Mouse (Mus musculus): ENCODE results near the gene Gm20532.

DNA sequence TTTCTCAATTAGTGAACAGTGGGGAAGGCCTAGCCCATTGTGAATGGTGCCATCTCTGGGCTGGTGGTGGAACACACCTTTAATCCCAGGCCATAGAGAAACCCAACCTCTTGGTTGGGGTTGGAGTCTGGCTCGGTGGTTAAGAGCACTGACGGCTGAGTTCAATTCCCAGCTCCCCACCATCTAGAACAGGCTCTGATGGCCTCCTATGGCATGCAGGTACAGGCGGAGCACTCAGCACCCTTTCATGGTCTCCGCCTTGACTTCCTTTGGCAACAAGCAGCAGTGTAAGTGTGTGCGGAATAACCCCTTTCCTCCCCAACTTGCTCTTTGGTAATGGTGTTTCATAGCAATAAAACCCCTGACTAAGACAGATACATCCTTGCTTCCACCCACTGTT, 52.1 kb downstream of the Gm20532 start:
- no peak for TF ChIP-seq CEBPB (IDR thresholded peaks at IDR 0.05; ENCODE audit: insufficient read depth, poor library complexity, severe bottlenecking)
- no peak for TF ChIP-seq POLR2A (IDR thresholded peaks at IDR 0.05; ENCODE audit: insufficient read length, low read depth)
- TF ChIP-seq USF1 (IDR thresholded peaks at IDR 0.05; ENCODE audit: low read depth), result no peak
- no peak for TF ChIP-seq TCF12 (IDR thresholded peaks at IDR 0.05; ENCODE audit: insufficient read depth, poor library complexity, severe bottlenecking)
- no peak for TF ChIP-seq E2F4 (IDR thresholded peaks at IDR 0.05; ENCODE audit: insufficient read depth)
- TF ChIP-seq REST (IDR thresholded peaks at IDR 0.05; ENCODE audit: insufficient read depth, insufficient read length), result no peak

Data from myocyte (in vitro differentiated cells).